Mouse (Mus musculus) urinary bladder, adult 2 months (tissue): ENCODE measurements at regions not wholly inside any gene's neighbourhood (a gene's known extent, or its start where the extent isn't known, plus 50 kb on each side); places are given as distances from the start of the nearest gene placed in this dataset.

ENCODE experiments used
- DNase-seq: peaks from one replicate; pipeline ENCODE4 v3.0.0; 2022; ENCODE audit warnings: low spot score

DNA sequence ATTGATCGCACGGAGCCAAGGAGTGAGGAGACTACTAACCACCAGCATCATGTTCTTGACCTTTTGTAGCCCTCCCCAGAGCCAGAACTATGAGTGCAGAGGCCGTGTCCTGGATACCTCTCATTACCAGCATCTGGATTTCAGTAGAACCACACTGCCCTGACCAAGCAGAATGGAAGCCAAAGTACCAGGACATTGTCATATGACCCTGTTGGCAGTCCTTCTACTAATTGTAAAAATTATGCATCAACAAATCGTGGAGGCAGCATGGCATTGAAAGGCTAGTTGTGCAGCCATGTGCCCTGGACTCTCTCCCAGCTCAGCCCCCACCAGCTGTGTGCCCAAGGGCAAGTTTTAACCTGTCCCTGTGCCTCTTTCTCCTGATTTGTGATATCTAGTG is 135.6 kb upstream of the Dock1 start:
- no peak for DNase-seq

GRCm38 (mm10) chr7:134541699-134542098 is 128.8 kb upstream of the Dock1 start:
- no peak for DNase-seq

DNA sequence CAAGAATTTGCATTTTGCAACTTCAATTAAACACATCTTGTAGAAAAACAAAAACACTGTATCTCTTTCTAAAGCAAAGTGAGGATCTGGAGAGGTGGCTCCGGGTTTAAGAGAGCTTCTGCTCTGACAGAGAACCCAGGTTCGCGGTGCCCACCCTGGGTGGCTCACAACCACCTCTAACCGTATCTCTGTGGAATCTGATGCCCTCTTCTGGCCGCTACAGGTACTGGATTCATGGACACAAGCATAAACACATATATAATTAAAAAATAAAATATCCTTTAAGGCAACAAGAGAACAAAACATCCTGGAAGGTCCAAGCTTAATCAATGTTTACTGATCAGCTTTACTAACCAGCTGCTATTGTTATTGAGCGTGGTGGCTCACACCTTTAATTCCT is 124.3 kb upstream of the Dock1 start:
- no peak for DNase-seq

DNA sequence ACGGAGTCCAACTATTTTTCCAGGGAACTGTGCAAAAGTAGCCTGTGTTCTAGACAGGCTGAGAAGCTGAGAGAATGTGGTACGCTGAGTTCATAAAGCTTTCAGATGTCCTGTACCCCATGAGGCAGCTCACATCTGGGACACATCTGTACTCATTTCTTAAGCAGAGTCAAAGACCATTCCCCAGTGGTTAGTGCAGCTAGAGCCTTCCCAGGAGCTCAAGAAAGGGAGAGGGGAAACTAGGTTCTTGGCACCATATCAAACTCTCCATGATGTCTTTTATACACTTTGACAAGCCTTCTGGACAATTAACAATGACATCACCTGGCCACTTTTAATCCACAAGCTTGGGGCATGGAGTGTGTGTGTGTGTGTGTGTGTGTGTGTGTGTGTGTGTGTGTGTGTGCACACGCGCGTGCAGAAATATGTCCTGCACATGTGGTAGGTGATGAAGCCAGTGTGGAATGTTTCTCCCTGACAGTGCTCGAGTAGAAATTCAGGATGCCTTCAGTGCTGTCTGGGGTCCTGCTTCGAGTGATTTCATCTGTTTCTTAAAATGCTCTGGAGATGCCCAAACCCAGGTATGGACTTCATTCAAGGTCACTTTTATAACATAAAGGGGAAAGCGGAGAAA is 121.1 kb upstream of the Dock1 start:
- no peak for DNase-seq

- DNase-seq: no peak
Observed at GRCm38 (mm10) chr7:134550221-134550809, 120.1 kb upstream of the Dock1 start.

- DNase-seq: no peak
Observed at GRCm38 (mm10) chr7:134552051-134552451, 118.4 kb upstream of the Dock1 start.

- no peak for DNase-seq
Observed at GRCm38 (mm10) chr7:134556061-134556460, 114.4 kb upstream of the Dock1 start.

DNA sequence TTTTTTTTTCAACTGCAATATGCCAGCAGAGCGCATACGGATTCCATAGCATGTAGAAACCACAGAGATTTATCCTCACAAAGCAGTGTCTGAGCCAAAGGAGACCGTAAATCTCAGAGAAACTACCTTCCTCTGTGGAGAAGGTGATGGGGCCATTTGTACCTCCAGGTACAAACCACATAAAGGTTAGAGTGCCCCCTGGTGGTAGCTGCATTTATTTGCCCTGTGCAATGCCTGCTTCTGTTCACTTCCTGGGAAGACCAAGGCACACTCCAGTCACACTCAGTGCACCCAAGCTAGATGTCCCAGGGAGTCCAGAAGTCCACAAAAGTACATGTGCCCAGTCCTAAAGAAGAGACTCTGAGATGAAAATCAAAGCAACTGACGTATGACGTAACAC is 104.1 kb upstream of the Dock1 start:
- DNase-seq: peak; percentile 29

GRCm38 (mm10) chr7:134569247-134569646 is 101.2 kb upstream of the Dock1 start:
- no peak for DNase-seq

GRCm38 (mm10) chr7:134570176-134570810 is 100.2 kb upstream of the Dock1 start:
- DNase-seq: no peak

DNA sequence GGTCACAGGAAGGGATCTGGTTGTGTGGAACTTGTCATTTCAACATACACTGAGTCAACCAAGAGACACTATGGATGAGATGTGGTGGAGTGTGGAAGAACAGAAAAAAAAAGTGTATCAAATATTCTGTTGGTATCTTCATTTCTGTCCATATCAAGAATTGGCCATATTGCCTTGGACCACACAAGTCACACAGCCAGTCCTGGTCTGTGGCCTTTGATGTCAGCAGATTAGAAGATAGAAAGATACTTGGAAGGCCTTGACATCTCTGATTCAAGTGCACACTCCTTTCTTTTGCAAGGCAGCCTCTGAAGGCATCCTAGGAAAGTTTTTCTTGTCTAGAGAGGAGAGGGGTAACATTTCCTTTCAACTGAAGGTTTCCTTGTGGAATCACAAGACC is 88.7 kb upstream of the Dock1 start:
- DNase-seq: no peak

DNA sequence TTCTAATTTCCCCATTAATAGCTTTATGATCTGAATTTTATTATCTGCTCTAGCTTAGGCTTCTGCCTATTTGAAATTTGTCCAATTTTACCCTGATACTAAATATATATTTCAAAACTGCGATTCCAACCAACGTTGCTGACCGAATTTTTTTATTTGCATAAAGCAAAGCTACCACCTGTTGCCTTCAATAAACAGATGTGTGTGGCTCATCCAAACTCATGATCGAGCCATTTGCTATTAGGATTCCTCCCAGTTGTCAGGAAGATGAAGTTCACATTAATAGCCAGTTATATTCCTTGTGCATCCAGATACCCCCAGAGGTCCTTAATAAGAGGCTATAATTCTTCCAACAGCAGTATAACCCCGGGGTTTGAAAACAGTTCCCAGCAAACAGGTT is 85.0 kb upstream of the Dock1 start:
- no peak for DNase-seq

DNA sequence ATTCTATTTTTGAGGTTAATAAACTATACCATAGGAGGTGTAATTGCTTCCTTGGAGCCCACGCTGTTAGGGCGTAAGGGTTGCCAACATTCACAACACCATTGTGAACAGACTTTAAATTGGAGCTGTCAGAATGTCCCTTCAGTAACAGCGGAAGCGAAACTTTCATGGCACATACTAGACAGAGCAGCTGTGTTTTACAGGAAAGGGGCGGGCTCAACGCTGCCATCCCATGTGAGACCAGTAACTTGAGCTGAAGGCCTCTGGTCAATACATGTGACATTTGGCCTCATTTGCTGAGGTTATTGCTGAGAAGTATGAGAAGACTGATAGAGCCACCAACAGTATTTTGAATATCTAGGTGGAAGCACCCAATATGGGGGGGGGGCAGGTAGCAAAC is 83.5 kb upstream of the Dock1 start:
- no peak for DNase-seq

DNA sequence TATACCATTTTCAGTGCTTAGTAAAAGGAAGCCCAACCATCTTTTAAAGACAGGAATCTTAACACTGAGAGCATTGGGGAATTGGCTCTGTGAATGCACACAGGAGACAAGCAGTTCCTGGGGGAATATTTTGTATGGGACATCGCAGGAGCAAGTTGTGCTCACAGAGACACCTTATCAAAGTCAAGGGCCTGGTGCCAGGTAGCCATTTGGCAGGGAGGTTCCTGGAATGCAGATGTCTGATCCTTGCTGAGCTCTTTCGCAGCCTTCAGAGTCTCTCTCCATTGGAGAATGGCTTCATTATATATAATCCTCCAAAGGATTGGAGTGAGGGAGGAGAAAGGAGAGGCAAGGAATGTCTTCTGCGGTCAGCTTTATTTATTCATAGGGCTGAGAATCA is 62.6 kb upstream of the Dock1 start:
- DNase-seq: no peak

GRCm38 (mm10) chr7:134610159-134610558 is 60.3 kb upstream of the Dock1 start:
- no peak for DNase-seq

GRCm38 (mm10) chr7:134611371-134611770 is 59.1 kb upstream of the Dock1 start:
- no peak for DNase-seq

GRCm38 (mm10) chr7:134612175-134612633 is 58.2 kb upstream of the Dock1 start:
- DNase-seq: no peak

GRCm38 (mm10) chr7:134619220-134619975 is 51.1 kb upstream of the Dock1 start:
- DNase-seq: no peak

DNA sequence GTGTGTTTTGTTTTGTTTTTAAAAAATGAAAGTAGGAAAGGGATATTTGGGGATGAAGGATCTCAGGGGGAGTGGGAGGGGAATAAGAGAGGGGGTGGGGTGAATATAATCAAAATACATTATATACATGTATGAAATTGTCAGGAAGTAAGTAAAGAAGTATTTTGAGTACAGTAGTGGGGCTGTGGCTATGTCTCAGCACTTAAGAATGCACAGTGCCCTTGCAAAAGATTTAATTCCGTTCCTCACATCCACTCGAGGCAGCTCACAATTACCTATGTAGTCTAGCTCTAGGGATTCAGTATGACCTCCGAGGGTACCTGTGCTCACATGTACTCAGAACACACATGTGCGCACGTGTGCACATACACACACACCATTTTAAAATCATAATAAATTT is 50.4 kb upstream of the Dock1 start:
- DNase-seq: no peak
